8 mouse cellular contexts compared by ENCODE assay signal in genomic region chr7:30320946-30321345, GRCm38 (mm10). TPM values are rescaled to one million over a fixed set of nuclear protein-coding genes. Genes with fewer than 3 reads are reported as not detected.
DNase-seq lines count a peak whose midpoint lies in the region; ATAC-seq lines count a peak whose summit lies in the region.

No protein-coding gene starts in this region.

- WGBS in heart, embryonic 15.5 days = 76% methylated on average over 2 of the region's 2 CpGs
- WGBS in embryonic facial prominence, embryonic 11.5 days = 72% methylated on average over 2 of the region's 2 CpGs
- 88% methylated on average over 2 of the region's 2 CpGs for WGBS in hindbrain, embryonic 16.5 days
- 78% methylated on average over 2 of the region's 2 CpGs for WGBS in midbrain, embryonic 13.5 days

- H3K36me3 ChIP-seq in heart, embryonic 15.5 days = no peaks in the 10 kb centered on the region
- H3K36me3 ChIP-seq in embryonic facial prominence, embryonic 11.5 days (replicated peaks; ENCODE audit: control insufficient read depth, insufficient read depth, low read depth, low read length) = no peaks in the 10 kb centered on the region
- H3K36me3 ChIP-seq in hindbrain, embryonic 16.5 days (ENCODE audit: control insufficient read depth, insufficient read depth, low read length) = no peaks in the 10 kb centered on the region
- H3K36me3 ChIP-seq in midbrain, embryonic 13.5 days = no peaks in the 10 kb centered on the region

- peaks cover 20% of the 10 kb centered on the region for H3K4me1 ChIP-seq in heart, embryonic 15.5 days (replicated peaks)
- no peaks in the 10 kb centered on the region for H3K4me1 ChIP-seq in embryonic facial prominence, embryonic 11.5 days (ENCODE audit: control insufficient read depth, insufficient read depth, low read length)
- H3K4me1 ChIP-seq in hindbrain, embryonic 16.5 days (ENCODE audit: control insufficient read depth, insufficient read depth, low read depth, low read length) = peaks cover 10% of the 10 kb centered on the region
- H3K4me1 ChIP-seq in midbrain, embryonic 13.5 days (replicated peaks) = peaks cover 18% of the 10 kb centered on the region

- 0 out of 2 replicates have a peak overlapping the region, but pooled peaks have one; percentile 89 for H3K9ac ChIP-seq in heart, embryonic 15.5 days
- H3K9ac ChIP-seq in embryonic facial prominence, embryonic 11.5 days (replicated peaks; ENCODE audit: low read length) = peak overlapping the region; percentile 5; the same call in 1 of the 2 replicates
- no peak overlapping the region for H3K9ac ChIP-seq in hindbrain, embryonic 16.5 days (ENCODE audit: low read depth, low read length)
- peak overlapping the region; percentile 89; the same call in 1 of the 2 replicates for H3K9ac ChIP-seq in midbrain, embryonic 13.5 days (replicated peaks)

- peak overlapping the region; percentile 82 for H3K4me3 ChIP-seq in heart, embryonic 15.5 days
- H3K4me3 ChIP-seq in embryonic facial prominence, embryonic 11.5 days (ENCODE audit: low read depth, low read length) = no peak overlapping the region; the same call in 1 of the 2 replicates
- no peak overlapping the region; the same call in 1 of the 2 replicates for H3K4me3 ChIP-seq in hindbrain, embryonic 16.5 days (ENCODE audit: low read length)
- peak overlapping the region; percentile 81 for H3K4me3 ChIP-seq in midbrain, embryonic 13.5 days (replicated peaks)

- no peaks in the 10 kb centered on the region for H3K9me3 ChIP-seq in heart, embryonic 15.5 days (replicated peaks)
- H3K9me3 ChIP-seq in embryonic facial prominence, embryonic 11.5 days (replicated peaks; ENCODE audit: control insufficient read depth, low read length) = no peaks in the 10 kb centered on the region
- no peaks in the 10 kb centered on the region for H3K9me3 ChIP-seq in hindbrain, embryonic 16.5 days (ENCODE audit: control insufficient read depth, low read length)
- no peaks in the 10 kb centered on the region for H3K9me3 ChIP-seq in midbrain, embryonic 13.5 days

- DNase-seq in heart, adult 11 months = no peak
- DNase-seq in embryonic facial prominence, embryonic 11.5 days (ENCODE audit: low spot score) = no peak
- no peak for DNase-seq in spleen, postnatal 4 days (ENCODE audit: low spot score in 2 of 2)
- DNase-seq in embryo, embryonic 10.5 days (ENCODE audit: low spot score) = no peak

- no peak for ATAC-seq in heart, embryonic 15.5 days (replicated peaks; ENCODE audit: insufficient number of reproducible peaks, insufficient read depth, low FRiP score, low read depth)
- no peak for ATAC-seq in embryonic facial prominence, embryonic 11.5 days (replicated peaks; ENCODE audit: insufficient number of reproducible peaks, low FRiP score, low TSS enrichment, low read depth)
- ATAC-seq in hindbrain, embryonic 16.5 days = no peak
- ATAC-seq in midbrain, embryonic 13.5 days = no peak
- ATAC-seq in frontal cortex, adult (ENCODE audit: low TSS enrichment) = no peak

- no peaks in the 10 kb centered on the region for H3K27me3 ChIP-seq in heart, embryonic 15.5 days
- H3K27me3 ChIP-seq in embryonic facial prominence, embryonic 11.5 days (ENCODE audit: control insufficient read depth, insufficient read depth, low read length) = no peaks in the 10 kb centered on the region
- no peaks in the 10 kb centered on the region for H3K27me3 ChIP-seq in hindbrain, embryonic 16.5 days (replicated peaks; ENCODE audit: control insufficient read depth, insufficient read depth, low read length)
- H3K27me3 ChIP-seq in midbrain, embryonic 13.5 days = 0 out of 2 replicates have a peak, but pooled peaks cover 9% of the 10 kb centered on the region

- H3K27ac ChIP-seq in heart, embryonic 15.5 days = no peak overlapping the region
- no peak overlapping the region for H3K27ac ChIP-seq in embryonic facial prominence, embryonic 11.5 days (replicated peaks; ENCODE audit: low read depth, low read length)
- no peak overlapping the region for H3K27ac ChIP-seq in hindbrain, embryonic 16.5 days (ENCODE audit: low read depth, low read length)
- no peak overlapping the region for H3K27ac ChIP-seq in midbrain, embryonic 13.5 days

- peak overlapping the region; percentile 86 for H3K4me2 ChIP-seq in heart, embryonic 15.5 days
- H3K4me2 ChIP-seq in embryonic facial prominence, embryonic 11.5 days (ENCODE audit: low read depth, low read length) = peak overlapping the region; percentile 83
- H3K4me2 ChIP-seq in hindbrain, embryonic 16.5 days (ENCODE audit: low read length) = peak overlapping the region; percentile 80
- peak overlapping the region; percentile 87 for H3K4me2 ChIP-seq in midbrain, embryonic 13.5 days (replicated peaks)

RNA-seq across cellular contexts. Expression of gene E130208F15Rik, which starts 0.6 kb away (rescaled TPM):
- 5.1 TPM in 1 of 2 replicates, not detected in the other for polyA plus RNA-seq in heart, embryonic 15.5 days (2015; fragmentation: Nextera tagmentation; extraction: Ambion mirVana)
- 1.4 TPM in 1 of 2 replicates, not detected in the other for polyA plus RNA-seq in embryonic facial prominence, embryonic 11.5 days (2014; fragmentation: Nextera tagmentation; extraction: Ambion mirVana)
- polyA plus RNA-seq in hindbrain, embryonic 16.5 days (2015; fragmentation: Nextera tagmentation; extraction: Ambion mirVana) = 0.21 and 0.54 TPM in 2 replicates
- polyA plus RNA-seq in midbrain, embryonic 13.5 days (2015; fragmentation: Nextera tagmentation; extraction: Ambion mirVana) = not detected in 2 replicates

RNA-seq across cellular contexts. Expression of gene Sdhaf1, which starts 2.7 kb away (rescaled TPM):
- polyA plus RNA-seq in heart, embryonic 15.5 days (2015; fragmentation: Nextera tagmentation; extraction: Ambion mirVana) = 14.4 and 17.5 TPM in 2 replicates
- polyA plus RNA-seq in embryonic facial prominence, embryonic 11.5 days (2014; fragmentation: Nextera tagmentation; extraction: Ambion mirVana) = 24.4 and 25.0 TPM in 2 replicates
- 16.8 and 17.0 TPM in 2 replicates for polyA plus RNA-seq in hindbrain, embryonic 16.5 days (2015; fragmentation: Nextera tagmentation; extraction: Ambion mirVana)
- 21.2 and 23.6 TPM in 2 replicates for polyA plus RNA-seq in midbrain, embryonic 13.5 days (2015; fragmentation: Nextera tagmentation; extraction: Ambion mirVana)

RNA-seq across cellular contexts. Expression of gene Syne4, which starts 6.3 kb away (rescaled TPM):
- 6.1 and 18.8 TPM in 2 replicates for polyA plus RNA-seq in heart, embryonic 15.5 days (2015; fragmentation: Nextera tagmentation; extraction: Ambion mirVana)
- 34.5 and 44.5 TPM in 2 replicates for polyA plus RNA-seq in embryonic facial prominence, embryonic 11.5 days (2014; fragmentation: Nextera tagmentation; extraction: Ambion mirVana)
- polyA plus RNA-seq in hindbrain, embryonic 16.5 days (2015; fragmentation: Nextera tagmentation; extraction: Ambion mirVana) = 14.6 and 14.8 TPM in 2 replicates
- polyA plus RNA-seq in midbrain, embryonic 13.5 days (2015; fragmentation: Nextera tagmentation; extraction: Ambion mirVana) = 10.8 and 11.7 TPM in 2 replicates

RNA-seq across cellular contexts. Expression of gene Alkbh6, which starts 12.4 kb away (rescaled TPM):
- polyA plus RNA-seq in heart, embryonic 15.5 days (2015; fragmentation: Nextera tagmentation; extraction: Ambion mirVana) = 57.4 and 64.4 TPM in 2 replicates
- 80.7 and 92.0 TPM in 2 replicates for polyA plus RNA-seq in embryonic facial prominence, embryonic 11.5 days (2014; fragmentation: Nextera tagmentation; extraction: Ambion mirVana)
- 124 and 131 TPM in 2 replicates for polyA plus RNA-seq in hindbrain, embryonic 16.5 days (2015; fragmentation: Nextera tagmentation; extraction: Ambion mirVana)
- polyA plus RNA-seq in midbrain, embryonic 13.5 days (2015; fragmentation: Nextera tagmentation; extraction: Ambion mirVana) = 128 and 132 TPM in 2 replicates

RNA-seq across cellular contexts. Expression of gene Clip3, which starts 29.4 kb away (rescaled TPM):
- polyA plus RNA-seq in heart, embryonic 15.5 days (2015; fragmentation: Nextera tagmentation; extraction: Ambion mirVana) = 8.0 and 12.0 TPM in 2 replicates
- 52.5 and 70.5 TPM in 2 replicates for polyA plus RNA-seq in embryonic facial prominence, embryonic 11.5 days (2014; fragmentation: Nextera tagmentation; extraction: Ambion mirVana)
- 96.5 and 138 TPM in 2 replicates for polyA plus RNA-seq in hindbrain, embryonic 16.5 days (2015; fragmentation: Nextera tagmentation; extraction: Ambion mirVana)
- 92.0 and 99.2 TPM in 2 replicates for polyA plus RNA-seq in midbrain, embryonic 13.5 days (2015; fragmentation: Nextera tagmentation; extraction: Ambion mirVana)

Comparison
In these comparisons a context has a peak if more than half of its experiments do, and no peak if none do; other contexts are left out.
1. H3K4me3 ChIP-seq: peak in heart, embryonic 15.5 days (single experiment) and midbrain, embryonic 13.5 days (single experiment); none in embryonic facial prominence, embryonic 11.5 days (single experiment) and hindbrain, embryonic 16.5 days (single experiment).
2. Peak in every context shown above with its lines, with median percentiles within 50 percentile points of each other: H3K4me2 ChIP-seq.